Mouse (Mus musculus): ENCODE data around the gene Nipal3.

DNA sequence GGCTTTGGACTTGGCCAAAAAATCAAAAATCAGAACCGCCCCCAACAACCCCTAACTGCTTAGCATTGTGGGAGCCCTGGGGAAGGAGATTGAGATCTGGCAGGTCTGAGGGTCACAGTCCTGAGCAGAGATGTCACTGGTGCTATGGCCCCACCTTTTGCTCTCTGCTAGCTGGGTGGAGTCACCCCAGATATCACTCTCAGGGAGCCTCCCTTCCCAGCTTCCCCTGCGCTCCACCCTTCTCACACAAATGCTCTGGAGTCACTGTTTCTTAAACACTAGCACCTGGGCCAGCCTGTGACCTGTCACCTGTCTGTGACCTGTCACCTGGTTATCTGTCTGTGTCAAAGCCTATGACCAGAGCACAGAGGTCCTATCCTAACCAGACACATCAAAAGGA lies 89.9 kb downstream of the Nipal3 start:
- TF ChIP-seq POLR2A (IDR thresholded peaks at IDR 0.05; ENCODE audit: extremely low read depth, insufficient read depth, low read length): no peak
- TF ChIP-seq CTCF (IDR thresholded peaks at IDR 0.05; ENCODE audit: low read depth, low read length): no peak
